Mouse (Mus musculus): ENCODE data around the gene Arf5. TPM values are rescaled to one million over a fixed set of nuclear protein-coding genes. Genes with fewer than 3 reads are reported as not detected.

Gene Arf5
- polyA plus RNA-seq, 1 experiment from 2014 or later = 403 TPM

- Histone ChIP-seq H3K9me3 (replicated peaks) (no peaks in the 10 kb centered on the region), H3K9ac (no peak overlapping the region), H3K4me2 (no peak overlapping the region), H3K27ac (no peak overlapping the region), H3K4me3 (replicated peaks) (no peak overlapping the region), H3K4me1 (replicated peaks) (no peaks in the 10 kb centered on the region), H3K27me3 (no peaks in the 10 kb centered on the region), H3K36me3 (no peaks in the 10 kb centered on the region)
- DNase-seq (no peak), ATAC-seq (ENCODE audit: low read depth) (no peak)
- 58% methylated on average over 4 of the region's 4 CpGs for WGBS (ENCODE audit: insufficient replicate concordance)
Measured at GRCm38 (mm10) chr6:28470017-28470602, 46.8 kb downstream of the Arf5 start.

- Histone ChIP-seq H3K9me3 (replicated peaks) (no peaks in the 10 kb centered on the region), H3K4me2 (no peak overlapping the region), H3K36me3 (no peaks in the 10 kb centered on the region), H3K4me1 (replicated peaks) (no peaks in the 10 kb centered on the region), H3K27ac (no peak overlapping the region), H3K27me3 (no peaks in the 10 kb centered on the region), H3K9ac (no peak overlapping the region), H3K4me3 (replicated peaks) (no peak overlapping the region)
- ATAC-seq (ENCODE audit: low read depth) = no peak
- no peak for DNase-seq
- 63% methylated on average over 5 of the region's 5 CpGs for WGBS (ENCODE audit: insufficient replicate concordance)
Measured at GRCm38 (mm10) chr6:28470621-28471020, 47.3 kb downstream of the Arf5 start.

GRCm38 (mm10) chr6:28471284-28472035 is 48.1 kb downstream of the Arf5 start:
- no peak overlapping the region for H3K27ac ChIP-seq

GRCm38 (mm10) chr6:28474211-28474610 is 50.9 kb downstream of the Arf5 start:
- DNase-seq (no peak), ATAC-seq (ENCODE audit: low read depth) (no peak)
- Histone ChIP-seq H3K4me2 (no peak overlapping the region), H3K4me3 (replicated peaks) (no peak overlapping the region), H3K4me1 (replicated peaks) (peaks cover 13% of the 10 kb centered on the region), H3K36me3 (no peaks in the 10 kb centered on the region), H3K27me3 (no peaks in the 10 kb centered on the region), H3K9me3 (replicated peaks) (no peaks in the 10 kb centered on the region), H3K27ac (no peak overlapping the region), H3K9ac (no peak overlapping the region)
- WGBS (ENCODE audit: insufficient replicate concordance) = 78% methylated on average over 4 of the region's 4 CpGs

More at GRCm38 (mm10) chr6:28471284-28472035, 48.1 kb downstream of the Arf5 start:
- Histone ChIP-seq H3K27me3 (no peaks in the 10 kb centered on the region), H3K36me3 (no peaks in the 10 kb centered on the region), H3K4me2 (no peak overlapping the region), H3K9ac (no peak overlapping the region), H3K9me3 (replicated peaks) (no peaks in the 10 kb centered on the region), H3K4me3 (replicated peaks) (no peak overlapping the region), H3K4me1 (replicated peaks) (no peaks in the 10 kb centered on the region)
- WGBS (ENCODE audit: insufficient replicate concordance) = 64% methylated on average over 9 of the region's 9 CpGs
- no peak for ATAC-seq (ENCODE audit: low read depth)
- DNase-seq = no peak

- 74% methylated on average over 5 of the region's 5 CpGs for WGBS (ENCODE audit: insufficient replicate concordance)
Measured at GRCm38 (mm10) chr6:28474839-28475238, 51.5 kb downstream of the Arf5 start, which contains the start of gene Snd1. TSS of gene Snd1 (plus strand) at chr6:28475139.

More at GRCm38 (mm10) chr6:28474839-28475238, 51.5 kb downstream of the Arf5 start, which contains the start of gene Snd1:
- Histone ChIP-seq H3K4me1 (replicated peaks) (peaks cover 18% of the 10 kb centered on the region), H3K27ac (no peak within 1 kb of the TSS), H3K9me3 (replicated peaks) (no peaks in the 10 kb centered on the region), H3K4me3 (replicated peaks) (no peak within 1 kb of the TSS), H3K9ac (no peak within 1 kb of the TSS), H3K27me3 (no peaks in the 10 kb centered on the region), H3K4me2 (no peak within 1 kb of the TSS), H3K36me3 (no peaks in the 10 kb centered on the region)
- no peak for ATAC-seq (ENCODE audit: low read depth)
- DNase-seq = no peak

Other genes with a start within 250 kb of the Arf5 start
- 33.3 and 38.4 TPM in 2 replicates for gene Zfp800, start 25.6 kb upstream of the Arf5 start, polyA plus RNA-seq (2015; fragmentation: Nextera tagmentation; extraction: Ambion mirVana)
- gene Fscn3, start 4.2 kb downstream of the Arf5 start, polyA plus RNA-seq (2015; fragmentation: Nextera tagmentation; extraction: Ambion mirVana) = 0.44 and 1.2 TPM in 2 replicates
- gene Gcc1, start 4.8 kb downstream of the Arf5 start, polyA plus RNA-seq (2015; fragmentation: Nextera tagmentation; extraction: Ambion mirVana) = 3.7 and 4.4 TPM in 2 replicates
- not detected in 2 replicates for gene Pax4, start 25.8 kb downstream of the Arf5 start, polyA plus RNA-seq (2015; fragmentation: Nextera tagmentation; extraction: Ambion mirVana)
- 55.2 and 63.2 TPM in 2 replicates for gene Snd1, start 51.6 kb downstream of the Arf5 start, polyA plus RNA-seq (2015; fragmentation: Nextera tagmentation; extraction: Ambion mirVana)

Data from liver, embryonic 13.5 days (tissue).